Mouse (Mus musculus) lung, postnatal 0 days (tissue): ENCODE data around the gene Slc1a3.

Experiments
- CTCF ChIP-seq: IDR thresholded peaks from 2 replicates; pipeline ENCODE4 v1.5.1; 2016; ENCODE audit warnings: antibody characterized with exemption, mild to moderate bottlenecking
- EP300 ChIP-seq: IDR thresholded peaks from 2 replicates; pipeline ENCODE4 v1.6.1; 2016; ENCODE audit warnings: antibody characterized with exemption, mild to moderate bottlenecking, control low read depth

DNA sequence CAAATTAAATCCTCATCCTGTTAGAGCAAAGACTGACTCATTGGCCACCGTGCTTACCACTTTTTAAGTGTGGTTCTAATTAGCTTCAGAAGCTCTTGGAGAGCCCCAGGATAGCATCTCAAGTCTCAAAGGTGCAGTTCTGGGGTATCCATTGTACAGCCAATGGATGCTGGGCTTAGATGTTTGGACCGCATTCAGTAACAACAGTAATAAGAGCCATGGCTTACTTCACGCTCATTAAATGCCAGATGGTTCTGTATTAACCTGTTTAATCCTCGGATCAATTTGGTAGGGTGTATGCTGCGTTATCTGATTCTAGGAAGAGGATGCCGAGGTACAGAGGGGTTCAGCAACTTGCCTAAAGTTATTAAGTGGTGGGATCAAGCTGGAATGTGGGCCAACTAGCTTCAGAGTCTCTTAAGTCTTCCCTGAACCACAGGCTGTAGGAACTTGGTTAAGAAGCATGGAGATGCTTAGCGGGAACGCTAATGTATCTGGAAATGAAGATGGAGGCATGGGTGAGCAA is 114.1 kb downstream of the Slc1a3 start:
- no peak for TF ChIP-seq CTCF
- no peak for TF ChIP-seq EP300
